Mouse (Mus musculus) T-helper 2 cell (primary cell): Measurements from ENCODE around the gene Unkl.

Experiments
- in situ Hi-C: fragments of 300-600 bp; cut with MboI, MseI; formaldehyde crosslinking; loops from one replicate; pipeline ENCODE4 v1.15.1; 2025; ENCODE audit warnings: high pct_unique_total_duplicates

Gene Unkl

DNA sequence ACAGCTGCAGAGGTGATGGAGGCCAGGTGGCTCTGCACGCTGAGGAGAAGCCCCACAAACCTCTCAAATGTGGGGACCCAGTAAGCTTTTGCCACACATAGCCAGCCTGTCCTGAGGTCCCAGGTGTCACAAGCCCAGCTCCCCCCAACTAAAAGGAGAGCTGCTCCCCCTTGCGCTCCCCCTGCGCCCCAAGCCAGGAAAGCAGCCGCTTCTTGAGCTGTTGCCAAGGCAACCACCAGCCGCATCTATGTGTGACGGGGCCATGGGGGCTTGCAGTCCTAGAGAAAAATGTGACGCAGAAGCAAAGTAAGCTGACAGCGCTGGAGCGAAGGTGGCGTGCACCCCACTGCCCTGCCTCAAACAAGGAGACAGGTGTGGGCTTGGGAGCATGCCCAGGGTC, 65.6 kb downstream of the Unkl start:
- in situ Hi-C loops = no loop called here

- in situ Hi-C loops = no loop called here
Measured at GRCm38 (mm10) chr17:25255110-25255509, 66.9 kb downstream of the Unkl start.

DNA sequence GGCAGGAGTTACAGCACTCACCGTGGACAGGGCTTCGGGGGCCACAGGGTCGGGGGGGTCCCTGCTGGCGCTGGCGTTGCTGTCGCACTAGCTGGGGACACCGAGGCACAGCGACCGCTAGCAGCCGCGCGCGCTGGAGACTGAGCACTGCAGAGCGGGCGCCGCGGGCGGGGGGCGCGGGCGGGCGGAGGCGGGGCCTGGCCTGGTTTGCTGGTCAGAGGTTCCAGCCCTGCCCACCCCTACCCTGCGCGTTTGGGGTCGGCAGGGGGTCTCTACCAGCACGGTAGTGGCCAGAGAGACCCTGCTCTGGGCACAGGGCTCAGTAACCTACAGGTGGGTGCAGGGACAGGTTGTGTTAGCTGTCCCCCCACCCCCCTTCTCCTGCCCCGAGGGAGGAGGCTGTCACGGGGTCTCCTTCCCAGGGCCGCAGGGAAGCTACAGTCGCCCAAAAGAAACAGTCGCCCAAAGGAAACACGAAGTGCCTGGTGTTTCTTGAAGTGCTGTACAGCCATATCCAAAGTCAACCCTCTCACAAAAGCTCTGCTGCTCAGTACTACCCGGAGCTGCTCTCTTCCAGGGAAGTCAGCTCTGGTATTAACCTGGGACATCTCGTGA, 68.0 kb downstream of the Unkl start, which contains the start of gene Baiap3:
Gene Baiap3, minus strand, starts transcription at position 225 of the 615 bp plus-strand sequence.
- in situ Hi-C loops = no loop called here

- in situ Hi-C loops = no loop called here
Measured at GRCm38 (mm10) chr17:25257804-25258261, 69.6 kb downstream of the Unkl start.

- in situ Hi-C loops = no loop called here
Measured at GRCm38 (mm10) chr17:25264453-25264852, 76.3 kb downstream of the Unkl start.

- in situ Hi-C loops = loop anchor here (5.0 kb wide), 1 partner anchor 49 kb away; no protein-coding TSS in a partner anchor
Measured at GRCm38 (mm10) chr17:25270795-25271335, 82.7 kb downstream of the Unkl start.

- in situ Hi-C loops = loop anchor here (5.0 kb wide), 1 partner anchor 50 kb away; no protein-coding TSS in a partner anchor
Measured at GRCm38 (mm10) chr17:25272326-25272725, 84.1 kb downstream of the Unkl start.

DNA sequence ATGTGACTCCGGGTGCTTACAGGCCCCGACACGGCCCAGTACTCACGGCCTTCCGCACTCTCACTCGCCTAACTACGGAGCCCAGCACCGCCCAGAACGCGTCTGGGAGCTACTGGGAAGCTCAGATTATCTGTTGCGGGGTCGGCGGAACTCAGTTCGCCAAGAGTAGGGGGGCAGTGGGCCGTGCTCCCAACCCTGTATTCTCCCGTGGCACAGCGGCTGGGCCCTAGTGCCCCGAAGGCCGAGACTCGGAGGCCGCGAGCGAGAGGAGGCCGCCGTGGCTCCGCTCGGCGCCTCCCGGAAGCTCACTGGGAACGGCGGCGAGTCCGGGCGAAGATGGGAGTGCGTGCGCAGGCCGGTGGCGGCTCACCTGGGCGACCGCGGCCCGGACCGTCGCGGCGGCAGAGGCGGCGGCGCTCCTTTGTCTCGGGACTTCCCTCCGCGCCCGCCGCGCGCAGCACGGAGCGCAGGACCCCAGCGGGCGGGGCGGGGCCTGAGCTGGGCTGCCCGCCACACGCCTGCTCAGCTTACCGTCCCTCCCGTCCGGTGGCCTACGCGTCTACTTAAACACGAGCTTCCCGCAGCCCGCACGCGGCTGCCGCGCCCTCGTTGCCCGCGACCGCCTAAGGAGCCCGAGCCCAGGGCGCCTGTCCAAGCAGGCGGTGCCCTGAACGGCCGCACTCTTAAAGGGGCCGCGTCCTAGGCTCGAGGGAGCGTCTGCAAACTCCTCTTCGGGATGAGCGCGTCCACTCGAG, 84.9 kb downstream of the Unkl start:
- in situ Hi-C loops = loop anchor here (5.0 kb wide), 1 partner anchor 51 kb away; no protein-coding TSS in a partner anchor

DNA sequence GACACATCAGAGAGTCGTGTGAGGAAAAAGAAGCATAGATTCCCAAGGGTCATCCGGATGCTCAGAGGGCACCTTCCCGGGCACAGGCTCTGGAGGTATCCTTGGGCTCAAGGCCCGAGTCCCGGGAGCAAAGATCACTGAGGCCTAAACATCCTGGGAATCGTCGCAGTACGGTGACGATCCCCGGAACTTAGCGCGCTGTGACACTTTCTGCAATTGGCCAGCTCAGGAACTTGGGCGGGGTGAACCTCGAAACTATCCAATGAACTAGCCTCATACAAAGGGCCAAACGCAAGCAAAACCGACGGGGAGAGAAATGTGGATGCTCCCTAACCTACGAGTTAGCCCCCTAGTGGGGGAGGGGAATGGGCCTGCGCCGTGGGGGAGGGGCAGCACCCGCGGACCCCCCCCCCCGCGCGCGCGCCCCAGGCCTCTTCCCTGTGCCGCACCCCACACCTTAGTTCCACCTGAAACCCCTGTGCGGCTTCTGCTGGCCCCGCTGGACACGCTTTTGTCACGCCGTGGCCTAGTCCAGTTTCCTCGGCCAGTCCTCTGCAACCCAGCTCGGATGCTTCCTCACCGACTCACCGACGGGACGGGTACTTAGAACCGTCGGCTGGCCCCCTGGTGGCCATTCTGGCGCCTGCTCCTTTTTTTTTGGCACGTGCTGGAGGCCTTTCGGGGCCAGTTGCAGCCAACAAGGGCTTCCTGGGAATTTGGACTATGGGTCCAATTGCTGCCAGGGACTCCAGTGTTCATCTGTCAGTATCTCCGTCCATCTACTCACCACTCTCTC, 85.7 kb downstream of the Unkl start:
- in situ Hi-C loops = loop anchor here (5.0 kb wide), 1 partner anchor 52 kb away; no protein-coding TSS in a partner anchor

- in situ Hi-C loops = loop anchor here (5.0 kb wide), 1 partner anchor 52 kb away; no protein-coding TSS in a partner anchor
Measured at GRCm38 (mm10) chr17:25274571-25275346, 86.6 kb downstream of the Unkl start, which contains the start of gene Ube2i. Gene Ube2i, minus strand, starts transcription at chr17:25274622.

DNA sequence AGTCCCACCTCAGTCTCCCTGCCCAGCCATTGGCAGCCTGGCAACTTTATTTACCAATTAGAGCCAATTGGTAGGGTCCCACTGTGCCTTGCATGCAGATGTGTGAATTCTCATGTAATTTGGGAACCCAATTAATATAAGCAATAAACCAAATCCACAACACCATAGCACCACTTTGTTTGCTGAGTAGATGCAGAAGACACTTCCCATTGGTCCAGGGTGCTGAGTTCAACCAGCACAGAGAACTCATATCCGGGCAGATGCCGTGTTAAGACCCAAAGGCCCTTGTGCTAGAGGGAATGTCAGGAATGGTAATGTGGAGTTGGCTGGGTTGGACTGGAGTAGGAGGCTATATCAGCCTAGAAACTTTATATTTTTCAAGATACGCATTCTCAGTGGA, 87.6 kb downstream of the Unkl start:
- in situ Hi-C loops = no loop called here

DNA sequence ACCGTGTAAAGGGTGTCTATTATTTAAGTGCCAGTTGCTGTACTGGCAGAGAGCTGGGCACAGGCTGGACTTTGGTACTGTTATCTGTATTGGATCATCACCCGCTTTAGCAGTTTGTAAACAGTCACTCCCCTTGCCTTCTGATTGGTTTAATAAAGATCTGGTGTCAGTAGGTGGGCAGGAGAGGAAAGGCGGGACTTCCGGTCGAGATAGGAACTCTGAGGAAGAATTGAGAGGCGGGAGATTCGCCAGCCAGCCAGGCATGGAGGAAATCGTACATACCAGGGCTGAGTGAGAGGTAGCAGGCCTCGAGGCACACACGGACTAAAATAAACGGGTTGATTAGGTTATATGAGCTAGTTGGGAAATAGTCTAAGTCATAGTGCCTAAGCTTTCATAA, 93.9 kb downstream of the Unkl start:
- in situ Hi-C loops = no loop called here
